Mouse (Mus musculus): ENCODE measurements around the gene Gas2. TPM values are rescaled to one million over a fixed set of nuclear protein-coding genes. Genes with fewer than 3 reads are reported as not detected.

The Gas2 gene
- polyA plus RNA-seq, 1 experiment from 2014 or later: 20.6 TPM

DNA sequence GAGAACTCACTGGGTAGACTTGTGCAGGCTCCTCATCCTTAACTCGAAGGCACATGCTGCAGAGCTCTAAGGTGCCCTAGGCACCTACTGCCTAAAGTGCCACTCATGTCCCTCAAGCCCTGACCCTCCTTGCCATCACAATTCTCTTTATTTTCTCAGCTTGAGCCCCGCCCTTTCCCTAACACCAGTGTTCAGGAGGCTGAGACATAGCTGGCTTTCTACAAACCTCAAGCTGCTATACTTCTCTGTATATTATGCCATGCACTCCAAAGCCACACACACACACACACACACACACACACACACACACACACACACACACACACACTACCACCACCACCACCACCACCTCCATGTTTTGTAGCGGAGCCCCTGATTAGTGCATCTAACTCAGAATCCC is 153.8 kb downstream of the Gas2 start, which contains the start of gene 1700015G11Rik:
Gene 1700015G11Rik, minus strand, starts transcription at position 101 of the 400 bp plus-strand sequence.
- no peak within 1 kb of the TSS for H3K4me2 ChIP-seq
- no peaks in the 10 kb centered on the region for H3K27me3 ChIP-seq (ENCODE audit: insufficient read depth, low read length)
- TF ChIP-seq CTCF (IDR thresholded peaks at IDR 0.05; ENCODE audit: low read depth): no peak
- no peaks in the 10 kb centered on the region for H3K36me3 ChIP-seq (ENCODE audit: insufficient read depth)
- 76% methylated on average over 3 of the region's 3 CpGs for WGBS
- H3K4me3 ChIP-seq (ENCODE audit: low read depth, low read length): no peak within 1 kb of the TSS
- H3K27ac ChIP-seq (ENCODE audit: low read depth): no peak within 1 kb of the TSS
- ATAC-seq (ENCODE audit: insufficient read depth) (no peak), DNase-seq (no peak)
- no peaks in the 10 kb centered on the region for H3K9me3 ChIP-seq (ENCODE audit: low read depth, low read length)
- H3K4me1 ChIP-seq (ENCODE audit: insufficient read depth): no peaks in the 10 kb centered on the region
- H3K9ac ChIP-seq: no peak within 1 kb of the TSS

DNA sequence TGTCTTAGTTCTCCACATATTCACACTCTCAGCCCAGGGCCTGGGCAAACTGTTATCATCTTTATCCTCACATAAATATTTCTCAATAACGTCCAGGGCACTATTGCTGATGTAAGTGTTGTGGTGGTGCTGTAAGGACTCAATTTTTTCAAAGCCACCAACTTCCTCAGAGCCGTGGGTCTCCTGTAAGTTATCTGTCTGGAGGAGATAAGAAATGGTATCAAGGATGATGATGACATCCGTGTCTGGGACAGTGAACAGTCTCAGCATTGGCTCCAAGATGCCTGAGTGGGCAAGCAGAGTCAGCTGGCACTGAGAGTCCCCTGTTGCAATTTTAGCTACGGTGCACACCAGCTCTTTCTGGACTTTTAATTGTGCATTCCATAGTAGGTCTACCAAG is 160.2 kb downstream of the Gas2 start:
- Histone ChIP-seq H3K27ac (ENCODE audit: low read depth) (no peak overlapping the region), H3K4me2 (no peak overlapping the region), H3K4me1 (ENCODE audit: insufficient read depth) (no peaks in the 10 kb centered on the region), H3K36me3 (ENCODE audit: insufficient read depth) (no peaks in the 10 kb centered on the region), H3K27me3 (ENCODE audit: insufficient read depth, low read length) (no peaks in the 10 kb centered on the region), H3K9me3 (ENCODE audit: low read depth, low read length) (no peaks in the 10 kb centered on the region), H3K9ac (no peak overlapping the region), H3K4me3 (ENCODE audit: low read depth, low read length) (no peak overlapping the region)
- 59% methylated on average over 4 of the region's 4 CpGs for WGBS
- no peak for TF ChIP-seq CTCF (IDR thresholded peaks at IDR 0.05; ENCODE audit: low read depth)
- DNase-seq (no peak), ATAC-seq (ENCODE audit: insufficient read depth) (no peak)

DNA sequence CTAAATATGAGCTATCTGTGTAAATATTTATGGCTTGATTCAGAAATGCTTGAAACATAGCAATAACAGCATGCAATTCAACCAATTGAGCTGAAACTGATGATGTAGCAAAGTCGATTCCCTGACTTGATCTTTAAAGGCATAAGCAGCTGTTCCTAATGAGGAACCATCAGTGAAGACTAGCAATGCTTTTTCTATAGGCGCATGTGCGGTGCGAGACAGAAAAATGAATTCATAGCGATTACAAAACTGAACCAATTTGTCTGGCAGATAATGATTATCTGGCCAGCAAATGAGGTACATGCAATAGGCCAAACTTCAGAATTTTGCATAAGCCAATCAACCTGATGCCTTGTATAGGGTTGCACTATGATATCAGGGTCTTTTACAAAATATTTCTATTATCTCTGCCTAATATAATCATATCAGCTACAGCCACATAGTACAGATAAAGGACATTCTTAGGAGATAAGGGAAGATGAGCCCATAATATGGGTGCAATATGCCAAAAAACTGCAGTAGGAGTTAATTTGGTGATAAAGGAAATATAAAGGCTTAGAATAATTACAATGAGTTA is 162.3 kb downstream of the Gas2 start:
- TF ChIP-seq CTCF (IDR thresholded peaks at IDR 0.05; ENCODE audit: low read depth): no peak
- Histone ChIP-seq H3K36me3 (ENCODE audit: insufficient read depth) (no peaks in the 10 kb centered on the region), H3K4me1 (ENCODE audit: insufficient read depth) (no peaks in the 10 kb centered on the region), H3K9ac (no peak overlapping the region), H3K27me3 (ENCODE audit: insufficient read depth, low read length) (no peaks in the 10 kb centered on the region), H3K4me2 (no peak overlapping the region), H3K4me3 (ENCODE audit: low read depth, low read length) (no peak overlapping the region), H3K27ac (ENCODE audit: low read depth) (no peak overlapping the region), H3K9me3 (ENCODE audit: low read depth, low read length) (no peaks in the 10 kb centered on the region)
- 79% methylated on average over 5 of the region's 5 CpGs for WGBS
- ATAC-seq (ENCODE audit: insufficient read depth) (no peak), DNase-seq (no peak)

DNA sequence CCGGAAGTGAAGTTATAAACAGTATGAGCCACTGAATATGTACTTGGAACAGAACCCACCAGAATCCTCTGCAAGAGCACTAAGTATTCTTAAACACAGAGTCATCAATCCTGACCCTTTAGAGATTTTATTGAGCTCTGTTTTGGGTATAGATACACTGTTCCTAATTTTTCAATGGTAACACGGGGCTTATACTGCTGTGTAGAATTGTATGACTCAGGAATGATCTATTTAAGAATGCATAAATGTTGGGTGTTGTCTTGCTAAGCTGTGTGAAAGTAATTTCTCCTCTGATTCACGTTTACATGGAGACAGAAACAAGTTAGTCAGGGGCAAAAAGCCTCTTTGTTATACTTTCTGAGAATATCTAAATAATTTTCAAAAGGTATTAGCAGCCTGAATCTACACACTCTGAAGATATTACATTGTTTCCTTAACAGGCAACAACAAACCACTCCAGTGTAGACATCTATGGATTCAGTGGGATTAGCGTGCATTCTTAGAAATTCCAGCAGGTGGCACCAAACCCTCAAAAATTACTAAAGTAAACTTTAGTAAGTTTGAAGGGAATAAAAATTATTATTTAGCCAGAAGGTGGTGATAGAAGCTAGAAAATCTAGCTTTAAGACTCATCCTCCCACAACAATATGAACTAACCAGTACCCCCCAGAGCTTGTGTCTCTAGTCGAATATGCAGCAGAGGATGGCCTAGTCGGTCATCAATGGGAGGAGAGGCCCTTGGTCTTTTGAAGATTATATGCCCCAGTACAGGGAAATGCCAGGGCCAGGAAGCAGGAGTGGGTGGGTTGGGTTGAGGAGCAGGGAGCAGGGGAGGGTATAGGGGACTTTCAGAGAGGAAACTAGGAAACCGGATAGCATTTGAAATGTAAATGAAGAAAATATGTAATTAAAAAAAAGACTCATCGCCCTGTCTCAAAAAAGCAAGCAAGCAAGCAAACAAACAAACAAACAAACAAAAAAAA is 176.1 kb downstream of the Gas2 start:
- peak; percentile 89 for DNase-seq
- Histone ChIP-seq H3K9ac (no peak overlapping the region), H3K4me1 (ENCODE audit: insufficient read depth) (no peaks in the 10 kb centered on the region), H3K27ac (ENCODE audit: low read depth) (no peak overlapping the region), H3K4me2 (no peak overlapping the region), H3K4me3 (ENCODE audit: low read depth, low read length) (no peak overlapping the region), H3K36me3 (ENCODE audit: insufficient read depth) (no peaks in the 10 kb centered on the region), H3K9me3 (ENCODE audit: low read depth, low read length) (no peaks in the 10 kb centered on the region), H3K27me3 (ENCODE audit: insufficient read depth, low read length) (no peaks in the 10 kb centered on the region)
- 43% methylated on average over 8 of the region's 8 CpGs for WGBS
- peak; percentile 66 for TF ChIP-seq CTCF (IDR thresholded peaks at IDR 0.05; ENCODE audit: low read depth)
- ATAC-seq (ENCODE audit: insufficient read depth): peak; percentile 54; the same call in 1 of the 2 replicates

Other genes starting within 250 kb of the Gas2 start
- gene Slc17a6, start 240.0 kb upstream of the Gas2 start, polyA plus RNA-seq (2014; fragmentation: Nextera tagmentation; extraction: Ambion mirVana): not detected in 2 replicates
- 12.0 and 15.6 TPM in 2 replicates for gene Fancf, start 252 bp downstream of the Gas2 start, polyA plus RNA-seq (2014; fragmentation: Nextera tagmentation; extraction: Ambion mirVana)
- 7.2 and 7.3 TPM in 2 replicates for gene Svip, start 144.0 kb downstream of the Gas2 start, polyA plus RNA-seq (2014; fragmentation: Nextera tagmentation; extraction: Ambion mirVana)
- gene 1700015G11Rik, start 153.7 kb downstream of the Gas2 start, polyA plus RNA-seq (2014; fragmentation: Nextera tagmentation; extraction: Ambion mirVana): not detected in 2 replicates